Mouse (Mus musculus) neural tube, embryonic 11.5 days (tissue): ENCODE measurements at regions not wholly inside any gene's neighbourhood (a gene's known extent, or its start where the extent isn't known, plus 50 kb on each side); places are given as distances from the start of the nearest gene placed in this dataset.

Experiments
- ATAC-seq: fragments of 200-750 bp; cut with Nextera tagmentation; 2 replicates; pipeline ENCODE4 v1.8.0; 2017; ENCODE audit warnings: moderate number of reproducible peaks, mild to moderate bottlenecking, moderate TSS enrichment, moderate library complexity; ENCODE audit not compliant: insufficient read depth, low FRiP score, low TSS enrichment
- DNase-seq: peaks from one replicate; pipeline ENCODE4 v3.0.0-alpha.2; 2015; ENCODE audit warnings: low spot score
- H3K27ac ChIP-seq: fragments of 300-500 bp; sonication (generic); 2 replicates; pipeline ENCODE4 v1.5.1; 2014; ENCODE audit warnings: low read depth, mild to moderate bottlenecking, low read length
- H3K27me3 ChIP-seq: fragments of 300-500 bp; sonication (generic); 2 replicates; pipeline ENCODE4 v1.6.1; 2014; ENCODE audit warnings: mild to moderate bottlenecking, low read length, mixed read lengths; ENCODE audit not compliant: control insufficient read depth, insufficient read depth
- H3K36me3 ChIP-seq: fragments of 300-500 bp; sonication (generic); 2 replicates; pipeline ENCODE4 v1.6.1; 2014; ENCODE audit warnings: mild to moderate bottlenecking, low read length, moderate library complexity, mixed read lengths; ENCODE audit not compliant: control insufficient read depth, insufficient read depth
- H3K4me1 ChIP-seq: fragments of 300-500 bp; sonication (generic); 2 replicates; pipeline ENCODE4 v1.6.1; 2014; ENCODE audit warnings: low read length, mixed read lengths; ENCODE audit not compliant: control insufficient read depth, insufficient read depth
- H3K4me2 ChIP-seq: fragments of 300-500 bp; sonication (generic); 2 replicates; pipeline ENCODE4 v1.6.1; 2014; ENCODE audit warnings: low read depth, mild to moderate bottlenecking, moderate library complexity
- H3K4me3 ChIP-seq: fragments of 300-500 bp; sonication (generic); 2 replicates; pipeline ENCODE4 v1.5.1; 2014; ENCODE audit warnings: low read depth, low read length
- H3K9ac ChIP-seq: fragments of 300-500 bp; sonication (generic); 2 replicates; pipeline ENCODE4 v1.6.1; 2014; ENCODE audit warnings: mild to moderate bottlenecking, low read length
- H3K9me3 ChIP-seq: fragments of 300-500 bp; sonication (generic); 2 replicates; pipeline ENCODE4 v1.6.1; 2016; ENCODE audit warnings: low read length; ENCODE audit not compliant: control insufficient read depth
- WGBS: fragments of 180-500 bp; shearing (Covaris S2); extraction: QIAGEN DNeasy Blood & Tissue Kit; methylation state at CpG from one replicate; pipeline ENCODE4 v1.1.7; 2014; 5-methylcytosine and 5-hydroxymethylcytosine counted together

- H3K4me2 ChIP-seq = no peak overlapping the region
- no peak for ATAC-seq
- H3K36me3 ChIP-seq = no peaks in the 10 kb centered on the region
- no peak overlapping the region for H3K9ac ChIP-seq
- H3K4me3 ChIP-seq = no peak overlapping the region
- H3K27ac ChIP-seq = no peak overlapping the region
- no peaks in the 10 kb centered on the region for H3K4me1 ChIP-seq
- no peaks in the 10 kb centered on the region for H3K27me3 ChIP-seq
- no peak for DNase-seq
- 72% methylated on average over 2 of the region's 2 CpGs for WGBS
- no peaks in the 10 kb centered on the region for H3K9me3 ChIP-seq
These were observed 449.7 kb downstream of the Flrt2 start for GRCm38 (mm10) chr12:96141748-96142147.

DNA sequence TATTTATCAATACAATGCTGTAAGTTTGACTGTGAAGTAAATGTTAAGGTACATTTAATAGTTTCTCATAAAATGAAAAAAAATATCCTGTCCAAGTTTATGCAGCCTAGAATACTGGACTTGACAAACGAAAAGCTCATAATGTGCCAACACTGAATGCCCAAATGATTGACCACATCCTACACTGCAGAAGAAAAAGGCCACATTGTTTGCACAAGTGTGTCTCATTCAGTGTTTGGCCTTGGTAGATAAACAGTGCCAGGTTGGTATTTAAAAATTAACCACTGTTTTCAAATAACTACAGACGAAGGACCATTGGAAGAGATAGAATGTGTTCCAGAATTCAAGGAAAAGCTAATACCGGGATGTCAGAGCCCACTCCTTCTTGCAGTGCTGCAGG, 462.1 kb downstream of the Flrt2 start:
- ATAC-seq (no peak), DNase-seq (no peak)
- H3K27me3 ChIP-seq = no peaks in the 10 kb centered on the region
- 67% methylated on average over 3 of the region's 3 CpGs for WGBS
- no peak overlapping the region for H3K9ac ChIP-seq
- H3K4me1 ChIP-seq = no peaks in the 10 kb centered on the region
- H3K4me3 ChIP-seq = no peak overlapping the region
- H3K9me3 ChIP-seq = no peaks in the 10 kb centered on the region
- H3K27ac ChIP-seq = no peak overlapping the region
- no peak overlapping the region for H3K4me2 ChIP-seq
- H3K36me3 ChIP-seq = no peaks in the 10 kb centered on the region

DNA sequence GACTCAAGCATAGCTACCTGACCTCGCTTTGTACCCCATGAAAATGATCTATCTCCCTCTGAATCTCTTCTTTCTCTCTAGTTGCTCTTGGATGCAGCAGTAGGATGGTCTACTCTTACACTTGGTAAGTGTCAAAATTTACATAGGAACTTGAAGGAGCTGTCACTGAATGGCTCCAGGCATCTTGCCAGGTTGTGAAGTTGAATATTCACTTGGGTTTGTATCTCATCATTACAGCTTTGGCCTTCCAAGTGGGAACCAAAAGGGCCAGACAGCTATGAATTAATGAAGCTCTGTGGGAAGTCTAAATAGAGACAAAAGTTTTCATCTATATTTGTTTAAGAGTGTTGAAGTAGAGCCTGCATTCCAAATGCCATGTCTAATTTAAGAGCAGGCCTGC, 475.5 kb downstream of the Flrt2 start:
- Histone ChIP-seq H3K27me3 (no peaks in the 10 kb centered on the region), H3K4me3 (no peak overlapping the region), H3K36me3 (no peaks in the 10 kb centered on the region), H3K4me2 (no peak overlapping the region), H3K9me3 (no peaks in the 10 kb centered on the region), H3K27ac (no peak overlapping the region), H3K9ac (no peak overlapping the region), H3K4me1 (no peaks in the 10 kb centered on the region)
- 91% methylated on average over 1 of the region's 1 CpGs for WGBS
- ATAC-seq (no peak), DNase-seq (no peak)

GRCm38 (mm10) chr12:96198928-96199327, 506.9 kb downstream of the Flrt2 start:
- no peak overlapping the region for H3K27ac ChIP-seq

GRCm38 (mm10) chr12:96201855-96202254, 509.8 kb downstream of the Flrt2 start:
- Histone ChIP-seq H3K4me2 (no peak overlapping the region), H3K9me3 (no peaks in the 10 kb centered on the region), H3K4me1 (no peaks in the 10 kb centered on the region), H3K36me3 (no peaks in the 10 kb centered on the region), H3K27me3 (no peaks in the 10 kb centered on the region), H3K9ac (no peak overlapping the region), H3K27ac (no peak overlapping the region), H3K4me3 (no peak overlapping the region)
- ATAC-seq = no peak
- WGBS = 92% methylated on average over 1 of the region's 1 CpGs
- no peak for DNase-seq

More at GRCm38 (mm10) chr12:96198928-96199327, 506.9 kb downstream of the Flrt2 start:
- Histone ChIP-seq H3K4me2 (no peak overlapping the region), H3K36me3 (no peaks in the 10 kb centered on the region), H3K4me3 (no peak overlapping the region), H3K4me1 (no peaks in the 10 kb centered on the region), H3K27me3 (no peaks in the 10 kb centered on the region), H3K9me3 (no peaks in the 10 kb centered on the region), H3K9ac (no peak overlapping the region)
- ATAC-seq (no peak), DNase-seq (no peak)
- WGBS = 79% methylated on average over 1 of the region's 1 CpGs

DNA sequence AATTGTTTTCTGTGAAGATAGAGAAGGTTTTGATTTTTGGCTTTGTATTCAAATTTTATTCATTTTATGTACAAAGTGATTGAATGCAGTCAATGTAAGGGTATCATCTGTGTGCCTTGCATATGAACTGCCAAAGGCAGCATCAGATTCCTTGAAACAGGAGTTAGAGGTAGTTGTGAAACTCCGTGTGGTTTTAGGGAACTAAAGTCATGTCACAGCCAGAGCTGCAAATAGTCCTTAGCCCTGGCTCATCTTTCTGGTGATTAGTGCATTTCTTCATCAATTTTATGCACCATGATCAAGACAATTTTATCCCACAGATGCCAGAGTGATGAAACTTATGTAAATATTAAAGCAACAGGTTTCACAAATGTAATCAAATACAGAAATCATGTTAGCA, 534.4 kb downstream of the Flrt2 start:
- no peaks in the 10 kb centered on the region for H3K36me3 ChIP-seq
- H3K4me1 ChIP-seq = no peaks in the 10 kb centered on the region
- H3K27me3 ChIP-seq = no peaks in the 10 kb centered on the region
- no peak overlapping the region for H3K4me2 ChIP-seq
- H3K27ac ChIP-seq = no peak overlapping the region
- ATAC-seq = no peak
- H3K9me3 ChIP-seq = no peaks in the 10 kb centered on the region
- H3K4me3 ChIP-seq = no peak overlapping the region
- 89% methylated on average over 1 of the region's 1 CpGs for WGBS
- no peak for DNase-seq
- H3K9ac ChIP-seq = no peak overlapping the region

- WGBS = 90% methylated on average over 3 of the region's 3 CpGs
- no peak overlapping the region for H3K27ac ChIP-seq
- no peaks in the 10 kb centered on the region for H3K9me3 ChIP-seq
- no peak overlapping the region for H3K4me2 ChIP-seq
- no peaks in the 10 kb centered on the region for H3K27me3 ChIP-seq
- no peak overlapping the region for H3K9ac ChIP-seq
- H3K4me3 ChIP-seq = no peak overlapping the region
- ATAC-seq = no peak
- DNase-seq = no peak
- no peaks in the 10 kb centered on the region for H3K36me3 ChIP-seq
- H3K4me1 ChIP-seq = no peaks in the 10 kb centered on the region
These were observed 536.7 kb downstream of the Flrt2 start for GRCm38 (mm10) chr12:96228714-96229113.

DNA sequence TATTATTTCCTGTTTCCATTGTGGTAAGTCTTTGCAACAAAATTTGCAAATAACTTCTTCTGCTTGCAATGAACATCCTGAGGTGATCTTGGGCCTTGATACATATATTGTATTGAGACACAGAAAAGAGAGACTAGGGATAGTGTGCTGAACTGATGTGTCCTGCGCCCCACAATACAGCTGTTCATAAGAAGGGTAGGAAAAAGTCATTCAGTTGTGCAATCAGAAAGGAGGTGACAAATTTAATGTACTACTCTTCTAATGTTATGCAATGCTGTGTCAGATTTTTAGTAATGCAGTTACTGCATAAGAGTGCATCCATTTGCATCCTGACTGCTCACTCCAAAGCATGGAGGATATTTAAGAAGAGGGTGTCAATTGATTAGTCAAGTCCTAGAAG, 543.5 kb downstream of the Flrt2 start:
- 89% methylated on average over 1 of the region's 1 CpGs for WGBS

GRCm38 (mm10) chr12:96235996-96236525, 544.0 kb downstream of the Flrt2 start:
- H3K27ac ChIP-seq = no peak overlapping the region
- DNase-seq = no peak
- H3K4me1 ChIP-seq = no peaks in the 10 kb centered on the region
- no peaks in the 10 kb centered on the region for H3K27me3 ChIP-seq
- H3K4me3 ChIP-seq = no peak overlapping the region
- ATAC-seq = no peak
- no peak overlapping the region for H3K9ac ChIP-seq
- no peaks in the 10 kb centered on the region for H3K9me3 ChIP-seq
- WGBS = 78% methylated on average over 3 of the region's 3 CpGs
- H3K4me2 ChIP-seq = no peak overlapping the region
- H3K36me3 ChIP-seq = no peaks in the 10 kb centered on the region

More for the DNA sequence above, 543.5 kb downstream of the Flrt2 start:
- H3K4me2 ChIP-seq = no peak overlapping the region
- no peak overlapping the region for H3K9ac ChIP-seq
- H3K4me3 ChIP-seq = no peak overlapping the region
- H3K36me3 ChIP-seq = no peaks in the 10 kb centered on the region
- H3K27ac ChIP-seq = no peak overlapping the region
- DNase-seq = no peak
- H3K27me3 ChIP-seq = no peaks in the 10 kb centered on the region
- H3K4me1 ChIP-seq = no peaks in the 10 kb centered on the region
- no peak for ATAC-seq
- no peaks in the 10 kb centered on the region for H3K9me3 ChIP-seq
